Mouse (Mus musculus) liver, embryonic 16.5 days (tissue): ENCODE measurements around the gene Soat2. TPM values are rescaled to one million over a fixed set of nuclear protein-coding genes. Genes with fewer than 3 reads are reported as not detected.

Experiments
- ATAC-seq: fragments of 200-750 bp; cut with Nextera tagmentation; 2 replicates; pipeline ENCODE4 v1.8.0; 2017; ENCODE audit warnings: low read depth, mild to moderate bottlenecking, moderate number of reproducible peaks, moderate library complexity
- H3K27ac ChIP-seq: fragments of 300-500 bp; sonication (generic); 2 replicates; pipeline ENCODE4 v1.5.1; 2014; ENCODE audit warnings: mild to moderate bottlenecking, low read length
- H3K27me3 ChIP-seq: fragments of 300-500 bp; sonication (generic); 2 replicates; pipeline ENCODE4 v1.6.1; 2014; ENCODE audit warnings: low read depth, low read length, mixed read lengths; ENCODE audit not compliant: control insufficient read depth, insufficient read depth
- H3K36me3 ChIP-seq: fragments of 300-500 bp; sonication (generic); 2 replicates; pipeline ENCODE4 v1.6.1; 2014; ENCODE audit warnings: mild to moderate bottlenecking; ENCODE audit not compliant: control insufficient read depth, insufficient read depth
- H3K4me1 ChIP-seq: fragments of 300-500 bp; sonication (generic); 2 replicates; pipeline ENCODE4 v1.6.1; 2014; ENCODE audit warnings: low read depth, low read length, mixed read lengths; ENCODE audit not compliant: control insufficient read depth
- H3K4me2 ChIP-seq: fragments of 300-500 bp; sonication (generic); 2 replicates; pipeline ENCODE4 v1.6.1; 2014; ENCODE audit warnings: low read depth, low read length, mixed read lengths
- H3K4me3 ChIP-seq: fragments of 300-500 bp; sonication (generic); 2 replicates; pipeline ENCODE4 v1.5.1; 2014; ENCODE audit warnings: low read depth, mild to moderate bottlenecking, low read length
- H3K9ac ChIP-seq: fragments of 300-500 bp; sonication (generic); 2 replicates; pipeline ENCODE4 v1.6.1; 2014; ENCODE audit warnings: low read depth, low read length
- H3K9me3 ChIP-seq: fragments of 300-500 bp; sonication (generic); replicated peaks from 2 replicates; pipeline ENCODE4 v1.6.1; 2016; ENCODE audit warnings: low read length; ENCODE audit not compliant: control insufficient read depth
- WGBS: fragments of 180-500 bp; shearing (Covaris S2); extraction: QIAGEN DNeasy Blood & Tissue Kit; methylation state at CpG from one replicate; pipeline ENCODE4 v1.1.7; 2014; ENCODE audit not compliant: insufficient replicate concordance; 5-methylcytosine and 5-hydroxymethylcytosine counted together
- polyA plus RNA-seq: library from polyadenylated mRNA; unstranded; fragments of >200 nt; fragmentation: Nextera tagmentation; extraction: Ambion mirVana; gene quantifications from 2 replicates; pipeline ENCODE4 v1.2.1, GENCODE M21; 2015

Soat2 gene
- polyA plus RNA-seq, 1 experiment from 2014 or later: 33.6 TPM

DNA sequence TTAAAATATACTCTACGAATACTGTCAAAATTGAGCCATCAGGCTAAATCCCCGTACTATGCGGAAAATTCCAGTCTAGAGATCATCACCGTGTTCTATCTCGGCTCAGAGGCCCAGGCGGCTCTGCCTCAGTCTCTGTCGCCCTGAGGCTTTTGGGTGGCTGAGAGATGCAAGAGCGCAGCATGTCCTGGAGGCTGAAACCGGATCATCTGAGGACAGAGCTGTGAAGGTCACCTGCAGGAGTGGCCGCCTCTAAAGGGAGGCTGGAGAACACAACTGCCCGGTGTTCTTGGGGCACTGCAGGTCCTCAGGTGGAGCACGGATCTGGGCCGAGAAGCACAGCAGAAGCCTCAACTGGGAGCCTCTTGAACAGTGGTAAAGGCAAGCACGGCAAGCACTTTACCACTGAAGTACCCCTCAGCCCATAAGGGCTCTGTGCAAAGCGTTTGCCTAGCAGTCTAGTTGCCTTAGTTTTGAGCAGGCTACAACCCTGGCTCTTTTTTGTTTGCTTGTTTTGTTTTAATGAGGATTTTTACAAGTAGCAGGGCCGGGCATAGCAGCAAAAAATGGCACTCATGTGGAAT is 25.5 kb downstream of the Soat2 start:
- H3K4me1 ChIP-seq: peaks cover 10% of the 10 kb centered on the region
- WGBS: 80% methylated on average over 16 of the region's 16 CpGs
- H3K27ac ChIP-seq: no peak overlapping the region
- no peak overlapping the region for H3K9ac ChIP-seq
- no peak overlapping the region for H3K4me3 ChIP-seq
- H3K4me2 ChIP-seq: no peak overlapping the region
- no peak for ATAC-seq
- H3K9me3 ChIP-seq: no peaks in the 10 kb centered on the region
- H3K27me3 ChIP-seq: no peaks in the 10 kb centered on the region
- H3K36me3 ChIP-seq: no peaks in the 10 kb centered on the region

- WGBS: 43% methylated on average over 7 of the region's 7 CpGs
- no peak for ATAC-seq
- no peaks in the 10 kb centered on the region for H3K36me3 ChIP-seq
- no peaks in the 10 kb centered on the region for H3K9me3 ChIP-seq
- no peaks in the 10 kb centered on the region for H3K27me3 ChIP-seq
- no peak overlapping the region for H3K4me2 ChIP-seq
- no peak overlapping the region for H3K9ac ChIP-seq
- no peak overlapping the region for H3K4me3 ChIP-seq
- peaks cover 10% of the 10 kb centered on the region for H3K4me1 ChIP-seq
- H3K27ac ChIP-seq: no peak overlapping the region
Measured at GRCm38 (mm10) chr15:102176571-102177316, 26.4 kb downstream of the Soat2 start.

GRCm38 (mm10) chr15:102177417-102177816 is 27.1 kb downstream of the Soat2 start:
- H3K27ac ChIP-seq: no peak overlapping the region
- ATAC-seq: no peak
- H3K9me3 ChIP-seq: no peaks in the 10 kb centered on the region
- no peak overlapping the region for H3K4me3 ChIP-seq
- H3K4me1 ChIP-seq: peaks cover 10% of the 10 kb centered on the region
- no peaks in the 10 kb centered on the region for H3K36me3 ChIP-seq
- no peaks in the 10 kb centered on the region for H3K27me3 ChIP-seq
- H3K4me2 ChIP-seq: no peak overlapping the region
- 67% methylated on average over 8 of the region's 8 CpGs for WGBS
- no peak overlapping the region for H3K9ac ChIP-seq

- 16% methylated on average over 6 of the region's 6 CpGs for WGBS
- H3K36me3 ChIP-seq: no peaks in the 10 kb centered on the region
- no peak overlapping the region for H3K4me3 ChIP-seq
- no peaks in the 10 kb centered on the region for H3K27me3 ChIP-seq
- H3K4me2 ChIP-seq: no peak overlapping the region
- H3K9me3 ChIP-seq: no peaks in the 10 kb centered on the region
- H3K9ac ChIP-seq: no peak overlapping the region
- peaks cover 10% of the 10 kb centered on the region for H3K4me1 ChIP-seq
- no peak overlapping the region for H3K27ac ChIP-seq
- peak; percentile 34; the same call in 1 of the 2 replicates for ATAC-seq
Measured at GRCm38 (mm10) chr15:102178279-102178678, 28.0 kb downstream of the Soat2 start.

DNA sequence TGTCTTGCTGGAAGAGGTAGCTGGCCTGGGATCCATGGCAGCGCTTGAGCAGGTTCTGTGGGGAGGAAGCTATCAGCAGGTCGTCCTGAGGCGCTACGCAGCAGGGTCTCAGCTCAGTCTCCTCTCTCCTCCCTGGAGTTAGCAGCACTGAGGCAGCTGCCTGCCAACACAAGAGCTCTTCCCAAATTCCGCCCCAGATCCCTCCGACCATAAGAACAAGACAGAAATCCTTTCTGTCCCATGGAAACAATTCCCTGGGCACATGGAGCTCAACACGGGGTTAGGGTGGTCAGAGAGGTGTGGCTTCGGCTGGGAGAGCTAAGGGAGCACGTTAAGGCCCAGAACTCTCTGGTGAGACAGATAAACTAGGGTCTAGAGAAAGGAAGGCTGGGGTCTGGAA is 28.8 kb downstream of the Soat2 start:
- Histone ChIP-seq H3K9me3 (no peaks in the 10 kb centered on the region), H3K9ac (no peak overlapping the region), H3K36me3 (no peaks in the 10 kb centered on the region), H3K4me2 (no peak overlapping the region), H3K27me3 (no peaks in the 10 kb centered on the region), H3K4me1 (peaks cover 10% of the 10 kb centered on the region), H3K27ac (no peak overlapping the region), H3K4me3 (no peak overlapping the region)
- 65% methylated on average over 9 of the region's 9 CpGs for WGBS
- no peak for ATAC-seq

DNA sequence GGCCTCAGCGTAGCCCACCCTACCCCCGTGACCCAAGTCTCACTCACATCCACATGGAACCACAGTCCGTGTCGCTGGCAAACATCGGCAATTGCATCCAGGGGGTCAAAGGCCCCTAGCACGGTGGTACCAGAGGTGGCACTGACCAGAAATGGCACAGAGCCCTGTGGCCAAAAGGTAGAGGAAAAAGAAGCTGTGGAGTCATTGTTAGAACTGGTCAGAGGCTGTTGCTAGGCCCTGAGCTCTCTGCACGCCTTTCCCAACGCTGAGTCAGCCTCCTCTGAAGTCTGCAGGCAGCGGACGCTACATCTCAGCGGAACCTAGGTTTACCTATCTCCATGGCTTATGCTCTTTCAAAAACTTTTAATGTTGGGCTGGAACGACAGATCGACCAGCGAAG is 29.6 kb downstream of the Soat2 start:
- 80% methylated on average over 14 of the region's 14 CpGs for WGBS
- no peak overlapping the region for H3K4me3 ChIP-seq
- no peak overlapping the region for H3K27ac ChIP-seq
- peaks cover 10% of the 10 kb centered on the region for H3K4me1 ChIP-seq
- no peak for ATAC-seq
- H3K9ac ChIP-seq: no peak overlapping the region
- no peaks in the 10 kb centered on the region for H3K36me3 ChIP-seq
- H3K27me3 ChIP-seq: no peaks in the 10 kb centered on the region
- H3K4me2 ChIP-seq: no peak overlapping the region
- H3K9me3 ChIP-seq: no peaks in the 10 kb centered on the region

DNA sequence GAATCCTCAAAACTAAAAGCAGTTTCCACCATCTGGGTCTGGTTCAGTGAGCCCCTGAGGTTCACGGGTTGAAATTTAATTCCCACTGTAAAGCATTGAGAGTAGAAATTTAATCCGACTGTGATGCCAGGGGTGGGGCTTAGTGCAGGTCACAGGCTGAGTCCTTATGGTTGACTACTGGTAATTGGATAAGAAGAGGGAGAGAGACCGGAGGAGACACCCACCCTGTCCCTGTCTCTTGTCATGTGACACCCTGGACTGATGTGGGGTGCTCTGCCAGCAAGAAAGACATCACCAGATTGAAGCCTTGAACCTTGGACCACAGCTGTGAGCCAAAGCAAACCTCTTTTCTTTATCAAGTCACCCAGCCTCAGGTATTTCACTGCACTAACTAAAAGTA is 32.8 kb downstream of the Soat2 start:
- Histone ChIP-seq H3K9me3 (no peaks in the 10 kb centered on the region), H3K4me2 (no peak overlapping the region), H3K9ac (no peak overlapping the region), H3K36me3 (no peaks in the 10 kb centered on the region), H3K27ac (no peak overlapping the region), H3K27me3 (no peaks in the 10 kb centered on the region), H3K4me3 (no peak overlapping the region), H3K4me1 (peaks cover 5% of the 10 kb centered on the region; the same call in 1 of the 2 replicates)
- no peak for ATAC-seq
- 61% methylated on average over 3 of the region's 3 CpGs for WGBS

GRCm38 (mm10) chr15:102186239-102186638 is 35.9 kb downstream of the Soat2 start:
- Histone ChIP-seq H3K9ac (no peak overlapping the region), H3K36me3 (no peaks in the 10 kb centered on the region), H3K4me2 (peak overlapping the region; percentile 28; the same call in 1 of the 2 replicates), H3K27me3 (no peaks in the 10 kb centered on the region), H3K9me3 (no peaks in the 10 kb centered on the region), H3K4me1 (peaks cover 6% of the 10 kb centered on the region; the same call in 1 of the 2 replicates), H3K27ac (peak overlapping the region; percentile 58), H3K4me3 (no peak overlapping the region)
- peak; percentile 69 for ATAC-seq
- WGBS: 71% methylated on average over 11 of the region's 11 CpGs

DNA sequence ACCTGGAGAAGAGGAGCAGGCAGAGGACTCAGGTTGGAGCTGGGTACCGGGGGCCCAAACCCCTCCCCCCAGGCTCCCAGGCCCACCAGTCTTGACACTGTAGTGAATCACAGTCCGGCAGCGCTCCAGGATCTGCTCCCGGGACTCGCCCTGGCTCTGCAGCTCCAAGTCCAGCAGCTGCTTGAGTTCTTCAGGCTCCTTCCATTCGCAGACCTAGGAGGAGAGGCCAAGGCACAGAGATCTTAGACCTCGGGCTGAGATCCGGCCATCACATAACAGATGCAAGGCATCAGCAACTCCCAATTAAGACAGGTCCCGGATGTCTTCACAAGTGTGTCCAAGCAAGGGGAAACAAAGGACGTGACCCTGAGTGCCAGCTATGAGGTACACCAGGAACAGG is 37.8 kb downstream of the Soat2 start:
- Histone ChIP-seq H3K4me1 (peaks cover 7% of the 10 kb centered on the region), H3K27me3 (no peaks in the 10 kb centered on the region), H3K27ac (no peak overlapping the region), H3K9ac (no peak overlapping the region; the same call in 1 of the 2 replicates), H3K9me3 (no peaks in the 10 kb centered on the region), H3K4me3 (peak overlapping the region; percentile 39; the same call in 1 of the 2 replicates), H3K4me2 (peak overlapping the region; percentile 33), H3K36me3 (no peaks in the 10 kb centered on the region)
- ATAC-seq: no peak
- WGBS: 76% methylated on average over 10 of the region's 10 CpGs
